Mouse (Mus musculus): ENCODE results near the gene Rilp. TPM values are rescaled to one million over a fixed set of nuclear protein-coding genes. Genes with fewer than 3 reads are reported as not detected.
"Not testable (repeated sequence)": the region's sequence is repeated elsewhere in the genome, so short reads cannot be mapped to it uniquely, and the experiment has no call there.

The Rilp gene
- total and polyA plus RNA-seq, 3 experiments, result 0.19 to 0.65 TPM; not detected in 1

DNA sequence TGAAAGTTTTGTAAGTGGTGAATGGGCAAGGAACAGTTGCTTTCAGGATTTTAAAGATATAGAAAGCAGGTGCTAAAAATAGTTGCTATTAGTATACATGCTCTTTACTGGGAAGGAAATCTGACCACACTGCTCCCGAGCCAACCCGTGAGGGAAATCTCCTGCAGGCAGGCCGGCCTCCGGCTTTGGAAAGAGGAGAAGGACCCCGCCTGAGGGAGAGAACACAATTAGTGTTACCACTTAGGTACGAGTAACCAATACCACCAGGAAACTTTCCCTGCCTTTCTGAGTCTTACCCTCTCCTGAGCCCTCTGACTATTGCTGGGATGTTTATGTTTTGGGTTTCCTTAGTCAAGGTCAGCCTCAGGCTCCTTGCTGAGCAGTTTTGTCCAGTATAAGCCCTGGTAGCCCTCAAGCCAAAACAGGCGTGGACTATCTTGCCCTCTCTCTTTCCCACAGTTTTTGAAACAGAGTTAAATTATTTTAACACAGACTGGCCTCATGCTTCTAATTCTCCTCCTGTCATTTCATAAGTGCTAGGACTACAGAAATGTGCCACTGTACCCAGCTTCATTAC, 43.1 kb downstream of the Rilp start:
- no peak overlapping the region for H3K9ac ChIP-seq (ENCODE audit: control insufficient read depth, low read depth, low read length, poor library complexity, severe bottlenecking)

DNA sequence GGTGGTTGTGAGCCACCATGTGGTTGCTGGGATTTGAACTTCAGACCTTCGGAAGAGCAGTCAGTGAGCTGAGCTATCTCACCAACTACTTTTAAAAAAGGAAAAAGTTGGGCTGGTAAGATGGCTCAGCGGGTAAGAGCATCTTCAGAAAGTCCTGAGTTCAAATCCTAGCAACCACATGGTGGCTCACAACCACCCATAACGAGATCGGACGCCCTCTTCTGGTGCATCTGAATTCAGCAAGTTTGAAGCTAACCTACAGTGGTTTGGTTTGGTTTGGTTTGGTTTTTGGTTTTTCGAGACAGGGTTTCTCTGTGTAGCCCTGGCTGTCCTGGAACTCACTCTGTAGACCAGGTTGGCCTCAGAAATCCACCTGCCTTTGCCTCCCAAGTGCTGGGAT, 46.1 kb downstream of the Rilp start:
- not testable (repeated sequence) for H3K36me3 ChIP-seq (ENCODE audit: control insufficient read depth in 1 of 2, insufficient read depth in 2 of 2, low read length in 2 of 2); H3K4me1 ChIP-seq (ENCODE audit: control insufficient read depth in 1 of 2, insufficient read depth in 2 of 2, low read length in 2 of 2); H3K27me3 ChIP-seq (ENCODE audit: control insufficient read depth in 1 of 2, insufficient read depth in 2 of 2, low read length in 2 of 2); H3K9me3 ChIP-seq (replicated peaks; ENCODE audit: insufficient read depth, low read length); H3K27ac ChIP-seq (ENCODE audit: control insufficient read depth, low read depth, low read length); H3K4me3 ChIP-seq (ENCODE audit: control insufficient read depth in 1 of 2, insufficient read depth in 1 of 2, low read depth in 2 of 2, low read length in 2 of 2); H3K9ac ChIP-seq (ENCODE audit: control insufficient read depth, low read depth, low read length, poor library complexity, severe bottlenecking); H3K79me2 ChIP-seq (ENCODE audit: control insufficient read depth, insufficient read depth, low read length, poor library complexity)
- TF ChIP-seq CTCF (IDR thresholded peaks at IDR 0.05 in 2 of 3, conservative IDR thresholded peaks at IDR 0.05 in 1 of 3; ENCODE audit: control insufficient read depth in 1 of 3, insufficient read depth in 1 of 3, low read depth in 2 of 3, low read length in 3 of 3, poor library complexity in 1 of 3, severe bottlenecking in 1 of 3) (peak; percentile 6 to 30 (median 29); a peak in 3 of 6 replicates), SMC3 (IDR thresholded peaks at IDR 0.05; ENCODE audit: low read depth, low read length) (peak; percentile 29)
- peak; percentile 35 for DNase-seq (ENCODE audit: low read depth, low spot score)

More for the DNA sequence above, 43.1 kb downstream of the Rilp start:
- DNase-seq (ENCODE audit: low read depth, low spot score), result no peak
- Histone ChIP-seq H3K4me1 (ENCODE audit: control insufficient read depth in 1 of 2, insufficient read depth in 2 of 2, low read length in 2 of 2) (no peaks in the 10 kb centered on the region), H3K4me3 (ENCODE audit: control insufficient read depth in 1 of 2, insufficient read depth in 1 of 2, low read depth in 2 of 2, low read length in 2 of 2) (no peak overlapping the region), H3K27me3 (ENCODE audit: control insufficient read depth in 1 of 2, insufficient read depth in 2 of 2, low read length in 2 of 2) (no peaks in the 10 kb centered on the region), H3K79me2 (ENCODE audit: control insufficient read depth, insufficient read depth, low read length, poor library complexity) (no peaks in the 10 kb centered on the region), H3K36me3 (ENCODE audit: control insufficient read depth in 1 of 2, insufficient read depth in 2 of 2, low read length in 2 of 2) (no peaks in the 10 kb centered on the region), H3K9me3 (replicated peaks; ENCODE audit: insufficient read depth, low read length) (no peaks in the 10 kb centered on the region), H3K27ac (ENCODE audit: control insufficient read depth, low read depth, low read length) (no peak overlapping the region)
- TF ChIP-seq USF2 (IDR thresholded peaks at IDR 0.05; ENCODE audit: borderline replicate concordance in 1 of 2, insufficient read depth in 1 of 2, low read depth in 1 of 2, low read length in 2 of 2), result no peak
- no peak for TF ChIP-seq ETS1 (IDR thresholded peaks at IDR 0.05; ENCODE audit: low read depth, low read length)
- no peak for TF ChIP-seq ZNF384 (IDR thresholded peaks at IDR 0.05; ENCODE audit: low read depth, low read length)
- TF ChIP-seq MAX (IDR thresholded peaks at IDR 0.05; ENCODE audit: low read length), result no peak
- no peak for TF ChIP-seq ZC3H11A (IDR thresholded peaks at IDR 0.05; ENCODE audit: low read depth, low read length)
- TF ChIP-seq MXI1 (IDR thresholded peaks at IDR 0.05; ENCODE audit: low read depth, low read length), result no peak
- no peak for TF ChIP-seq USF1 (IDR thresholded peaks at IDR 0.05; ENCODE audit: low read depth, low read length)
- no peak for TF ChIP-seq HCFC1 (IDR thresholded peaks at IDR 0.05; ENCODE audit: low read depth, low read length)
- no peak for TF ChIP-seq JUND (IDR thresholded peaks at IDR 0.05; ENCODE audit: low read depth, low read length)
- TF ChIP-seq MEF2A (IDR thresholded peaks at IDR 0.05; ENCODE audit: extremely low read depth, insufficient replicate concordance, low read depth, low read length, poor library complexity, severe bottlenecking), result no peak
- TF ChIP-seq RAD21 (IDR thresholded peaks at IDR 0.05; ENCODE audit: low read depth, low read length), result no peak
- no peak for TF ChIP-seq NRF1 (IDR thresholded peaks at IDR 0.05; ENCODE audit: insufficient read depth, low read depth, low read length, poor library complexity, severe bottlenecking)
- TF ChIP-seq SMC3 (IDR thresholded peaks at IDR 0.05; ENCODE audit: low read depth, low read length), result no peak
- no peak for TF ChIP-seq SIN3A (IDR thresholded peaks at IDR 0.05; ENCODE audit: low read length)
- TF ChIP-seq TAL1 (IDR thresholded peaks at IDR 0.05; ENCODE audit: low read length), result no peak
- no peak for TF ChIP-seq EP300 (IDR thresholded peaks at IDR 0.05; ENCODE audit: low read depth in 1 of 2, low read length in 2 of 2)
- no peak for TF ChIP-seq TBP (IDR thresholded peaks at IDR 0.05; ENCODE audit: low read depth, low read length)

Measured in MEL (cell line).